Mouse (Mus musculus): ENCODE data around the gene Vmn1r23. TPM values are rescaled to one million over a fixed set of nuclear protein-coding genes. Genes with fewer than 3 reads are reported as not detected.
"Not testable (repeated sequence)": the region's sequence is repeated elsewhere in the genome, so short reads cannot be mapped to it uniquely, and the experiment has no call there.

The Vmn1r23 gene
- polyA plus RNA-seq (2016; fragmentation: Nextera tagmentation; extraction: Ambion mirVana), result not detected in 2 replicates

DNA sequence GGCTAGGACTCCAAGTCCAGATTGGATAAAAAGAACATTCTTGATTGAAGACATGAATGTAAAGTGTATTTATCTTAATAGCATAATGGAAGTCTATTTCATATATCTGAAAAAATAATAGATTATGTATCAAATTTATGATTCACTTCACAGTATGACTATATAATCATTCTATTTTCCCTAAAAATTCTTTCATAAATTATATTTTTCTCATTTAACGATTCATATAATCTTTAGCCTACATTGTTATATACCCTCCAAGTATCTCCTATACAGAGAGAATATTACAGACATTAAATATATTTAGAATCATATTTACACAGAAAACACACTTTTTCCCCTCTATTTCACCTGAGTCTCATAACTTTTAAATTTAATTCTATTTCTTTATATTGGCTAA lies at the start of gene Vmn1r23:
Vmn1r23 (minus strand) TSS at position 101 of the 400 bp plus-strand sequence.
- Histone ChIP-seq H3K4me3 (no peak within 1 kb of the TSS), H3K9me3 (no peaks in the 10 kb centered on the region), H3K27me3 (ENCODE audit: insufficient read depth, poor library complexity, severe bottlenecking) (no peaks in the 10 kb centered on the region), H3K27ac (no peak within 1 kb of the TSS), H3K4me1 (replicated peaks) (no peaks in the 10 kb centered on the region), H3K36me3 (no peaks in the 10 kb centered on the region)
- no peak for DNase-seq (ENCODE audit: low spot score)
- WGBS, result 94% methylated on average over 1 of the region's 1 CpGs

DNA sequence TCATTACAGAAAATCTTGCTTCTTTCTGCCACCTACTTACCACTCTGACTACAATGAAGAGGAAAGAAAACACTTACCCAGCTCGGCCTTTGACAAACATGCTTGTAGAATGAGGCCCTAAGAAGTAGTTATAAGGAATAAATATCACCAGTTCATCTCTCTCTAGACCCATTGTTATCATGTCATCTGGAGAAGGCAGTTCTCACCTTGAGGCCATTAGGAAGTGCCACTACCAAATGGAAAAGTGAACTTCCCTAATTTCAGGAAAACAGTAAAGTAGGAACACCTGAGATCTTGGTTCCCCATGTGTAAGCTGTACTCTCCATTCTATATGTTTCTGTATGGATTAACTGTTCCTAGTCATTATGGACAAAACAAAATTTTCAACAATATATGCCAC lies 34.8 kb upstream of the Vmn1r23 start, which contains the start of gene Vmn1r24:
Vmn1r24 (minus strand) TSS at position 101 of the 400 bp plus-strand sequence.
- not testable (repeated sequence) for H3K9me3 ChIP-seq; H3K4me1 ChIP-seq (replicated peaks); H3K27ac ChIP-seq; H3K27me3 ChIP-seq (ENCODE audit: insufficient read depth, poor library complexity, severe bottlenecking); H3K36me3 ChIP-seq; H3K4me3 ChIP-seq; DNase-seq (ENCODE audit: low spot score)
- WGBS, result 88% methylated on average over 1 of the region's 1 CpGs

DNA sequence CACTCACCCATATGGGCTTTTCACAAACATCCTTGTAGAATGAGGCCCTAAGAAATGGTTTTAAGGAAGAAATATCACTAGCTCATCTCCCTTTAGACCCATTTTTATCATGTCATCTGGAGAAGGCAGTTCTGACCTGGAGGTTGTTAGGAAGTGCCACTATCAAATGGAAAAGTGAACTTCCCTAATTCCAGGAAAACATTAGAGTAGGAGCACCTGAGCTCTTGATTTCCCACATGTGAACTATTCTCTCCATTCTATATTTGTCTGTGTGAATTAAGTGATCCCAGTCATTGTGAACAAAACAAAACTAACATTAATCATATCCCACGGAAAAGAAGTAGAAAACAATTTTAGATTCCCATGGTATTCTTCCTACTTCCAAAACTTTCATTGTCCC lies 18.7 kb downstream of the Vmn1r23 start, which contains the start of gene Vmn1r22:
Vmn1r22 (minus strand) TSS at position 101 of the 400 bp plus-strand sequence.
- no peak within 1 kb of the TSS for H3K4me3 ChIP-seq
- H3K4me1 ChIP-seq (replicated peaks), result no peaks in the 10 kb centered on the region
- no peaks in the 10 kb centered on the region for H3K27me3 ChIP-seq (ENCODE audit: insufficient read depth, poor library complexity, severe bottlenecking)
- H3K36me3 ChIP-seq, result no peaks in the 10 kb centered on the region
- H3K9me3 ChIP-seq, result no peaks in the 10 kb centered on the region
- DNase-seq (ENCODE audit: low spot score), result no peak
- WGBS, result 82% methylated on average over 1 of the region's 1 CpGs
- H3K27ac ChIP-seq, result no peak within 1 kb of the TSS

Other genes with a start within 250 kb of the Vmn1r23 start
- gene Pyurf, start 234.8 kb downstream of the Vmn1r23 start, polyA plus RNA-seq (2016; fragmentation: Nextera tagmentation; extraction: Ambion mirVana), result 17.1 and 17.8 TPM in 2 replicates
- 35.2 and 37.2 TPM in 2 replicates for gene Lancl2, start 224.3 kb downstream of the Vmn1r23 start, polyA plus RNA-seq (2016; fragmentation: Nextera tagmentation; extraction: Ambion mirVana)
- 61.3 and 72.1 TPM in 2 replicates for gene Vopp1, start 101.7 kb downstream of the Vmn1r23 start, polyA plus RNA-seq (2016; fragmentation: Nextera tagmentation; extraction: Ambion mirVana)
- not detected in 2 replicates for gene Vmn1r21, start 76.5 kb downstream of the Vmn1r23 start, polyA plus RNA-seq (2016; fragmentation: Nextera tagmentation; extraction: Ambion mirVana)
- not detected in 2 replicates for gene Vmn1r22, start 18.8 kb downstream of the Vmn1r23 start, polyA plus RNA-seq (2016; fragmentation: Nextera tagmentation; extraction: Ambion mirVana)
- gene Vmn1r24, start 34.7 kb upstream of the Vmn1r23 start, polyA plus RNA-seq (2016; fragmentation: Nextera tagmentation; extraction: Ambion mirVana), result not detected in 2 replicates
- not detected in 2 replicates for gene Vmn1r25, start 54.0 kb upstream of the Vmn1r23 start, polyA plus RNA-seq (2016; fragmentation: Nextera tagmentation; extraction: Ambion mirVana)
- not detected in 2 replicates for gene Vmn1r26, start 88.3 kb upstream of the Vmn1r23 start, polyA plus RNA-seq (2016; fragmentation: Nextera tagmentation; extraction: Ambion mirVana)